Mouse (Mus musculus) left cerebral cortex, postnatal 36 days (tissue): ENCODE results near the gene Olfr168. TPM values are rescaled to one million over a fixed set of nuclear protein-coding genes. Genes with fewer than 3 reads are reported as not detected.
"Not testable (repeated sequence)": the region's sequence is repeated elsewhere in the genome, so short reads cannot be mapped to it uniquely, and the experiment has no call there.

ENCODE experiments used
- DNase-seq, 2 experiments: peaks; one replicate each; pipeline ENCODE4 v3.0.0; 2021 to 2022; ENCODE audit warnings: low spot score in 2 of 2, mixed read lengths in 1 of 2
- intact Hi-C: fragments of 180-260 bp; cut with DNase I; formaldehyde crosslinking; loops from one replicate; pipeline ENCODE4 v1.15.1; 2025
- total RNA-seq, 2 experiments: library from RNA; stranded (reverse); gene quantifications; 2 replicates each; pipeline ENCODE4 v1.2.3; 2021

Gene Olfr168
- not detected for total RNA-seq

GRCm38 (mm10) chr16:19535455-19535854, at the start of gene Olfr168:
Gene Olfr168, minus strand, starts transcription at chr16:19535555.
- DNase-seq: no peak
- intact Hi-C loops: no loop called here

GRCm38 (mm10) chr16:19571709-19572108, 36.4 kb upstream of the Olfr168 start, which contains the start of gene Olfr169:
Gene Olfr169, minus strand, starts transcription at chr16:19571809.
- DNase-seq, intact Hi-C loops: not testable (repeated sequence)

- intact Hi-C loops, DNase-seq: not testable (repeated sequence)
Observed at GRCm38 (mm10) chr16:19553429-19553828, 18.1 kb upstream of the Olfr168 start.

- DNase-seq, intact Hi-C loops: not testable (repeated sequence)
Observed at GRCm38 (mm10) chr16:19552246-19552645, 16.9 kb upstream of the Olfr168 start.

- no peak for DNase-seq
- intact Hi-C loops: no loop called here
Observed at GRCm38 (mm10) chr16:19522166-19522565, 13.2 kb downstream of the Olfr168 start, which contains the start of gene Olfr167. Gene Olfr167, minus strand, starts transcription at chr16:19522266.

- no peak for DNase-seq
- intact Hi-C loops: no loop called here
Observed at GRCm38 (mm10) chr16:19483394-19483793, 52.0 kb downstream of the Olfr168 start, which contains the start of gene Olfr166. Gene Olfr166, plus strand, starts transcription at chr16:19483694.

Other genes with a start within 250 kb of the Olfr168 start
- gene Olfr164, start 221.5 kb downstream of the Olfr168 start, total RNA-seq: not detected
- gene Olfr165, start 112.4 kb downstream of the Olfr168 start, total RNA-seq: not detected
- not detected for gene Olfr166, start 51.9 kb downstream of the Olfr168 start, total RNA-seq
- gene Olfr167, start 13.3 kb downstream of the Olfr168 start, total RNA-seq: not detected
- gene Olfr169, start 36.3 kb upstream of the Olfr168 start, total RNA-seq: not detected
- not detected for gene Olfr170, start 76.3 kb upstream of the Olfr168 start, total RNA-seq
- not detected for gene Olfr171, start 94.4 kb upstream of the Olfr168 start, total RNA-seq
- gene Lamp3, start 170.8 kb upstream of the Olfr168 start, total RNA-seq: under 1 TPM; 0.15 to 0.16 TPM
- gene B3gnt5, start 224.7 kb upstream of the Olfr168 start, total RNA-seq: 1 to 10 TPM in 1 of 2 experiments, under 1 TPM in 1; 0.63 to 1.0 TPM